Mouse (Mus musculus): ENCODE results near the gene Pla2g7.
"Not testable (repeated sequence)": the region's sequence is repeated elsewhere in the genome, so short reads cannot be mapped to it uniquely, and the experiment has no call there.

Gene Pla2g7

DNA sequence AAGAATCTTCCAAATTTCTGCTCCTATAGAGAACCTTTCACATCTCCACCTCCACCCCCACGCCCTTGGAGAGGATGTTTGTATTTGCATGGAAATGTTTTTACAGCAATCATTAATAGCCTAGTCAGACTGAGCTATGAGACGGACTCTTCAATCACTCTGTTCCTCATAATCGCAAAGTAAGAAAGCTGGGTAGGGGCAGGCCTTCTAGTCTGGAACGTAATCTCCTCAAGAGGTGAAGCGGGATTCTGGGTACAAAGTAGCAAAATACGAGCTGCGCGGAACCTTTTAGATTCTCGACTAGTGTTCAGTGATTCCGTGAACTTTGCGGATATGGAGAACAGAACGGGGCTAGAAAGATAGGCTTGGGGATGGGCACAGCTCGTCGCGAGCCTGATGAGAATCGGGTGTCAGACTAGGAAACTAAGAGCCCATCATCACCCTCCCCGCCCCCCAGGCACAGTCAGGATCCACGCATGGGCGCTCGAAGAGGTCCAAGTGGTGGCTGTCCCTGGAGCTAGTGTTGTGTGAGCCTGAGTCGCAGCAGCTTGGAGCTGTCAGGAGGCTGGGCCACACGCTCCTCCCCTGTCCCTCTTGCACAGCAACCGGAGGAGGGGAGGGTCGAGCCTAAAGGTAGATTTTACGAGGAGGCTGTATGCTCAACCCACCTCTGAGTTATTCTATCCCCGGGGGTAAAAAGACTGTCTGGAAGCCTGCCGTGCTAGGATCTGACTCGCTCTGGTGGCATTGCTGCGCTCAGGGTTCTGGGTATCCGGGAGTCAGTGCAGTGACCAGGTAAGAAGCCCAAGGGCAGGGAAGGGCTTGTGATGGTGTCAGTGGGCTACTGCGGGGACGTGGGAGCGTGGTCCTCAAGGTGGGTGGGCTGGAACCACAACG lies at the start of gene Pla2g7:
Pla2g7 (plus strand) TSS at position 107 of the 897 bp plus-strand sequence.
- DNase-seq (ENCODE audit: low spot score in 2 of 2) = peak in 1 of 2 experiments; percentile 16

DNA sequence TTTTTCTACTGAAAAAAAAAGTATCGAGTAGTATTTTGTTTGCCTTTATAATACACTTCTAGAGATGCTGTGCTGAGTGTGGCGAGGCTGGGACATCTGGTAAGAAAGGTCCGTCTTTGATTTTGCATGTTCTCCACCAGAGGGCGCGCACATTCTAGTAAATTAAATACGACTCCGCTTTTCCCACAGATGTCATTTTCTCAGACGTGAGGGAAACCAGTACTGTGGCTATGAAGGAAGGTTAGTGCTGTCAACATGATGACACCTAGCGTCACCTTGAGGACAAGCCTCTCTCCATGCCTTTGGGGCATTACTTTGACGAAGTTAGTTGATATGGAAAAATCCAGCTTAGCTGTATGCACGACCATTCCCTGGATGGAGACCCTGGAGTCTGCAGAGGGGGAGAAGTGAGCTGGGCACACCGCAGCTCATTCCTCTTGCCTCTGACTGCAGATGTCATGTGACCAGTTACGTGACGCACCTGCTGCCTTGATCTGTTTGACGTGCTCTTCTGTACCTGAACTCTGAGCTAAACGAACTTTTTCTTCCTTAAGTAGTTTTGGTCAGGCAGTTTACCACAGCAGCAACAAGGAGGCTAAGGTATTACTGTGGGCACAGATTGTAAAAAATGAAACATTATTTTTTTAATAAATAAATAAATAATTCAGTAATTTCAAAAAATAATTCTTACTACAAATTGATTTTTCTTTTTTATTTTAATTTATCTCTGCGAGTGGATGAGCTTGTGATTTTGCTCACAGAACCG lies 49.1 kb upstream of the Pla2g7 start:
- peak in 1 of 2 experiments; percentile 39 for DNase-seq (ENCODE audit: low spot score in 2 of 2)

DNA sequence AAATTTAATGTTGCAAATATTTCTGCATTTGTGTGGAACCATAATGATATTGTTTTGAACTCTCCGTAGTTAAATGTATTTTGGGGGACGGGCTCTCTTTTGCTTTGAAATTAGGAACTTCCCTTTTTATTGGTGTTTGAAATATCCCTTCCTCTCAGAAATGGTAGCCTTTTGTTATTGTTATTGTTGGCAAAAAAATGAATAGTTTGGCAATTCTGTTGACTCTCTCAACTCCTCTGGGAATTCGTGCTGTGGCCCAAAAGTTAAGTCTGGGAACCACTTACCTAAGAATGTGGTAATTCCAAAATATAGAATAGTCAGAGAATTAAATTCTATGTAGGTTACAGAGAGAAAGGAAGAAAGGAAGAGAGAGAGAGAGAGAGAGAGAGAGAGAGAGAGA lies 47.7 kb upstream of the Pla2g7 start:
- no peak for DNase-seq (ENCODE audit: low spot score in 2 of 2)

DNA sequence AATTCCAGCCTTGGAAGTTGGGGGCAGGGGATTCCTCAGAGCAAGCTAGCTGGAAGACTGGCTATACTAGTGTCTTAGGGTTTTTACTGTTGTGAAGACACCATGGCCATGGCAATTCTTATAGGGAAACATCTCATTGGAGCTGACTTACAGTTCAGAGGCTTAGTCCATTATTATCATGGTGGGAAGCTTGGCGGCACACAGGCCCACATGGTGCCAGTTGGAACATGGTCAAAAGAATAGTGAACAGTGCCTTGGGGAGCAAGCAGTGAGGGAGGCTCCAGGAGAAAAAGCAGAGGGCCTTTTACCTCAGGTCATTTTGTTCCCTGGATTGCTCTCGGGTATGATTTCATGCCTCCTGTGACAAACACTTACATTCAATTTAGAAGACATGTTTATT lies 37.4 kb upstream of the Pla2g7 start:
- DNase-seq (ENCODE audit: low spot score in 2 of 2) = no peak

DNA sequence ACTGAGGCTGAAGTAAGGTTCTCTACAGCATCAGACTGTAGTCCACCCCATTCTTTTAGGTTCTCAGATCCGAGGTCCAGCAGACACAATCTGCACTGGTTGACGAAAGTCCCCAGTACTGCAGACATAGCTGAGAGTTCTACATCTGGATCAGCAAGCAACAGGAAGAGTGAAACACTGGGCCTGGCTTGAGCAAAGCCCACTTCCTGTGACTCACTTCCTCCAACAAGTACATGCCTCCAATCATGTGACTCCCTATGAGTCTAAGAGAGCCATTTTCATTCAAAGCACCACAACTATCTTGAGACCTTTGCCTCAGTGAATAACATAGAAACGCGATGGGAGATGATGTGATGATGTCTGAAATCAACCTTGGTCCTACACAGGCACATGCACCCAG lies 36.7 kb upstream of the Pla2g7 start:
- DNase-seq (ENCODE audit: low spot score in 2 of 2) = no peak

DNA sequence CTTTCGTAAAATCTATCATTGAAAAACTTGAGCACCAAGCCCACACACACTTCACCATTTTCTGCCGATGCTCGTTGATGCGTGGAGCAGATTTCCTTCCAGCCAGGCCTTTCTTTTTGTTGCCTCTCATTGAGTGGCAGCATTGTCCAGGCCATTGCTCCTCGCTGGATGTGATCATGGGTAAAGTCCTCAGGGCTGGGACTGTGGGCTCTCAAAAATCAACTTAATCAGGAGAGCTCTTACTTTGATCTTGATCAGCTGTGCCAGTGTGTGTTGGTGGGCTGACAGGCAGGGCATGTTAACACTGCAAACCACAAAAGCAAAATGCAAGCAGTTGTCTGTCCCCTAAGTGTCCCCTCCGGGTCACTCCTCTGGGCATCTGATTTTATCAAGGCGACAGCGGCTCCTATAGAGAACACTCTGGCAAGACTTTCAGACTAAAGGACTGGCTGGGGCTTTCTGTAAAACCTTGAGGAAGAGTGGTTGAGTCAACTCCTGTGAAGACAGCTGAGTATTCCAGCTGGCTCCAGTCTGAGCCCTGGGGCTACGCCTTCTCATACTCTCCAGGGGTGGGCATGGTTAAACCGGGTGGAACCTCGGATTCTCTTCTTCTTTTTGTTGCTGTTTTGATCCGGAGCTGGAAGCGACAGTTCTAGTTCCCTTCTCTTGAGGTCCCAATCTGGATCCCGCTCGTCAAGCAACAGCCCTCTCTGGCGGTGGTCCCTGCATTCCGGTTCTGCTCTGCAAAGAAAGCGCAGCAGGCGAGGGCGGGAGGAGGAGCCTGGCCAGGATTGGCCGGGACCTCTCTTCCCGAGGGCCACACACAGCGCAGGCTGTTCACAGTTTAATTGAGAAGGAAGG lies 33.3 kb upstream of the Pla2g7 start:
- no peak for DNase-seq (ENCODE audit: low spot score in 2 of 2)

DNA sequence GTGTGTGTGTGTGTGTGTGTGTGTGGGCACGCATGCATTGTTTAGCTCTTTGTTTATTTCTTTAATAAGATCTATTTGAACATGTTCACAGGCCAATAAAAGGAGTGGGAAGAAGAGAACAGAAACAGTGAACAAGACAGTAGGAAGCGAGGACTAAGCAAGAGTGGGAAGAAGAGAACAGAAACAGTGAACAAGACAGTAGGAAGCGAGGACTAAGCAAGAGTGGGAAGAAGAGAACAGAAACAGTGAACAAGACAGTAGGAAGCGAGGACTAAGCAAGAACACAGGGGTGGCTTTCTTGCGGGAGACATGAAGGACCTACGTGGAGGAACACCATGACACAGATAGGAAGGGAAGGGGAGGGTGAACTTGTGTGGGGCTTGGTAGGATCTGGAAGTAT lies 31.1 kb upstream of the Pla2g7 start:
- not testable (repeated sequence) for DNase-seq (ENCODE audit: low spot score in 2 of 2)

DNA sequence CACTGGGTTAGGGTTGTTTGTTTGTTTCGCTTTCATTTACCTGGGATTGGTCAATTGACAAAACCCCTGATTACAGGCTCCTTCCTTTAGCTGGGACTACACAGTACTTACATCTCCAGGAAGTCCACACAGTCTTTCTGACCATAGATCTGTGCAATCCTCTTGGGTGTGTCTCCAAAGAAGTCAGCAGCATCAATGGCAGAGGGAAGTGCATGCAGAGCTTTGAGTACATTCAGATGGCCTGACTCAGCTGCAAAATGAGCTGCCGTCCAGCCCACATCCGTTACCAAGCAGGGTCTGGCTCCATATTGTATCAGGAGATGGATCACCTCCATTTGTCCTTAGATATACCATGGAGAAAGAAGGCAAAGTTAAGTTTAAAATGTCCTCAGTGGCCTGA lies 29.1 kb upstream of the Pla2g7 start:
- no peak for DNase-seq (ENCODE audit: low spot score in 2 of 2)

DNA sequence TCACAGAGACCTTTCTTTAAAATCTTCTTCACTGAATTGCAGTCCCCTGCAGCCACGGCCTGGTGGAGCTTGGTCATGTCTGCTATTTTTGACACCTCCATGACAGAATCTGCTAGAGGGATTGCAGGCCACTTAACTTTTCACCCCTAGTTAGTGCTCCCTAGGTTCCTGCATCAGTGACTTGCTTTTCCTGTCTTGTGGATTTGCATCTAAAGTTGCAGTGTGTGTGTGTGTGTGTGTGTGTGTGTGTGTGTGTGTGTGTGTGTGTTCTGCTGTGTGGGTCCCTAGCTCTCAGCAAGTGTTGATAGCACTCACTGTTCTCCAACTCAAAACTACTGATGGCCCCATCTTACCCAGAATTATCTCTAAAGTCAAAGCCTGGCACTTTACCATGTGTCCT lies 24.4 kb upstream of the Pla2g7 start, which contains the start of gene Ankrd66:
Ankrd66 (minus strand) TSS at position 101 of the 400 bp plus-strand sequence.
- no peak for DNase-seq (ENCODE audit: low spot score in 2 of 2)

DNA sequence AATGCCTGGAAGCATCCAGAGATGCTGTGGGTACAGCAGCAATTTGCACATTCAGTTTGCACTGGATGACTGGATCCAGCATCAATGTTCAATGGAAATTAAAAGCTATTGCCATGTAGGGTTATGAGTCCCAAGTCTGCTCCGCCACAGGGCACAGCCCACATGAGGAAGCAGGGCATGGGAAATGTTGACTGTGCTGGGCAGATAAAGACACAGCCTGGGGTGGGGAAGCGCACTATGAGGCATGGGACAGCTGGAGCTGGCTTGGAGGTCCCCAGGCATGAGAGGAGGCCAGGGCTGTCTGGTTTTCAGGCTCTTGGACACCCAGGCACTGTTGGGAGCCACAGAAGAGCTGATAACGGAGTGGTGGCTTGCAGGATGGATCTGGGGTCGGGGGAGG lies 23.9 kb upstream of the Pla2g7 start:
- DNase-seq (ENCODE audit: low spot score in 2 of 2) = no peak

DNA sequence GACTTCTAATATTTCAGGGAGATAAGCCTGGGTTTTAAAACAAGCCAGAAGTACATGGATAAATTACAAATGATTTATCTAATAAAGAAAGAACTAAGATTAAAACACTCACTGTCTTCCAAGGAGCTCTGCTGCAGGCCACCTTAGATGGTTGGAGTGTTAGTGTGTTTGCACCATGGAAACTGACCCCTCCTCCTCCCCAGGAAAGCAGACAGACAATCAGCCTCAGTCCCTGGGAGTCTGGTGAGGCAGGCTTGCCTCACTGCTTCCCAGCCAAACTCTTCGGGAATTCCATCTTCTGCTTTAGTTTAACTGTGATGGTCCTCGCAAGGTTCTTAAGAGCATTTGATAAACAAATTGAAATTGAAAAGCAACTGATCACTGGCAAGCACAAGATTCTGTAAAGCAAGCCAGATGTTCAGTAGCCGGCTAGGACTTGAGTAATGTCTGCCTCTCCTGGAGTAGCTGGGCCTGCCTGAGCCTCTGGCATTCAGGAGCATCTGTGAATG lies 16.7 kb upstream of the Pla2g7 start:
- no peak for DNase-seq (ENCODE audit: low spot score in 2 of 2)

DNA sequence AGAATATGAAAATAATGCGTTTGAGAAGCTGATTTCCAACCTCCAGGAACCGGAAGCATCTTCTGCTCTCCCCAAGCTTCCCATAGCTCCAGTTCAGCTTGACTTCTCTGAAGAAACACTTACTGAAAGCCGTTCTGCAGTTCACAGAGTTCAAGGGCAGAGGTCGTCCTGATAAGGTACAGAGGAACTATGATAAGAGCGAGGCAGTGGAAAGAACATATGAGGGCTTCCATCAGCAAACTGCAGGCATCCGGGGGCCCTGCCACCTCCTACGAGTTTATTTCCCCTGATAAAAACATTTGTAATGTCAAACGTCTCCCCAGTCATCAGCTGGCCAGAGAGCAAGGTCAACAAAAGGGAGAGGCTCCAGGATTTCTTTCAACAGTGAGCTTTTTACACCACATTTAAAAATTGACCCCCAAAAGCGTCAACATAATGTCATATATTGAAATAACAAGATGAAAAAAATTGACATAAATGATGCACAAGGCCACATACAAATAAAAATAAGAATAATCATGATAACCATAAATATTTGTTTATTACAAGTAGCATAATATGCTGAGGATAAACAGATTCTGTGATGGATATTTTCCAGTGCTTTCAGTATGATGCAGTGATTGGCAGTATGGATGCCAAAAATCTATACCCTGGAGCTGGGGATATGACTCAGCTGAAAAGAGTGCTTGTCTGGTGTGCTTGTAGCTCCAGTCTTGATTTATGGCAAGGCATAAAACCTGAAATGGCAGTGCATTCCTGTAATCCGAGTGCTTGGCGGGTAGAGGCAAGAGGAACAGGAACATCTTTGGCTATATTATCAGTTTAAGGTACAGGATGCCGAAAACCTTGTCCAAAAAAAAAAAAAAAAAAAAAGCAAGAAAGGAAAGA lies 13.1 kb upstream of the Pla2g7 start:
- no peak for DNase-seq (ENCODE audit: low spot score in 2 of 2)

DNA sequence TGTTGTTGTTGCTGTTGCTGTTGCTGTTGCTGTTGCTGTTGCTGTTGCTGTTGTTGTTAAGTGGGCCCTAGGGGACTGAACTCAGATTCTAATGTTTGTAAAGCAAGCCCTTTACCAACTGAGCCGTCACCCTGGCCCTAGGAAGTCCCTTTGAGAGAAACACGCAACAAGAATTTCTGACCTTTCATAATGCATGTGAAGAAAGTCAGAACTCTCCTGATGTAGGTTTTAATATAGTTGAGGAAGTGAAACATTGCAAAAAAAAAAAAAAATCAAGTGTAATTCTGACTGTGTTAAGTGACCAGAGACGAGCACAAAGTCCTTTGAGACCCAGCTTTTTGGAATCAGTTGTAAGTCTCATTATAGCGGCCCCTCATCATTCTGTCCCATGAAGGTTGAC lies 10.8 kb upstream of the Pla2g7 start:
- DNase-seq (ENCODE audit: low spot score in 2 of 2) = no peak

DNA sequence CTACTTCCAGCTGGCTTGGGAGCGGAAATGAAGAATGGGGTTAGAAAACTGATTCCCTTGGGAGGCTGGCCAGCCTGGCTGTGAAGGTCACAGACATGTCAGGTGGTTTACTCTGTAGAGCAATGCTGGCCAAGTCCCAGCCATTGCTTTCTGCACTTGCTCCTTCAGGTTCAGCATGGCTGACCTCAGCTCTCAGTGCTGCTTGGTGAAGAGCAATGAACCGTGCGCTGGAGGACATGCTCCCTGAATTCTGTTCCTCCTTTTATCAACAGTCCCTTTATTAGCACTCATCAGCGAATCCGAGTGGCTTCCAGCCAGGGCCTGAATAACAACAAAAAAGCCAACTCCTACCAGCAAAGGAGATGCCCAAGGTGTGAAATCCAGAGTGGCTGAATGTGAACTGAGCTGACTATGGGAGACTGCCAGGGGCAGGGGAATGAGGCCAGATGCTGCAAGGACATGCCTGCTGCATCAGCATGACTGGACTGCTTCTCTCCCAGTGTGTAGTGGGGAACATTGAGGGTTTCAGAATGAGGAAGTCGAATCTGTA lies 10.3 kb upstream of the Pla2g7 start:
- no peak for DNase-seq (ENCODE audit: low spot score in 2 of 2)

DNA sequence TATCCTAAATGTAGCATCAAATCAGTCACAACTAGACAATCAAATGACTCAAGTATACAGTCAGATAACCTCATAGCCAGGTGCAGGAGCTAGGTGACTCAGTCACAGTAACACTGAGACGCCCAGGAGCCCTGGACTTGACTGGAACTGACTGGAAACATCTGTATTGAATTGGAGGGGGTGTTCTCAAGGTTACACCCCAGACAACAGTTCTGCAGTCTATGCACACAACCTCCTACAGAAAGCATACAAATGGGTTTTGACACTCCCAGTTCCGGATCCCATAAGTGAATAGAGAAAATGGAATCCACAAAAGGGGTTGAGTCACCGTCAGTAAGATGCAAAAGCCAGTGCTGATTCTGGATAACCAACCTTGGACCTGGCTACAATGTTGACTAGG lies 9.2 kb upstream of the Pla2g7 start:
- DNase-seq (ENCODE audit: low spot score in 2 of 2) = no peak

DNA sequence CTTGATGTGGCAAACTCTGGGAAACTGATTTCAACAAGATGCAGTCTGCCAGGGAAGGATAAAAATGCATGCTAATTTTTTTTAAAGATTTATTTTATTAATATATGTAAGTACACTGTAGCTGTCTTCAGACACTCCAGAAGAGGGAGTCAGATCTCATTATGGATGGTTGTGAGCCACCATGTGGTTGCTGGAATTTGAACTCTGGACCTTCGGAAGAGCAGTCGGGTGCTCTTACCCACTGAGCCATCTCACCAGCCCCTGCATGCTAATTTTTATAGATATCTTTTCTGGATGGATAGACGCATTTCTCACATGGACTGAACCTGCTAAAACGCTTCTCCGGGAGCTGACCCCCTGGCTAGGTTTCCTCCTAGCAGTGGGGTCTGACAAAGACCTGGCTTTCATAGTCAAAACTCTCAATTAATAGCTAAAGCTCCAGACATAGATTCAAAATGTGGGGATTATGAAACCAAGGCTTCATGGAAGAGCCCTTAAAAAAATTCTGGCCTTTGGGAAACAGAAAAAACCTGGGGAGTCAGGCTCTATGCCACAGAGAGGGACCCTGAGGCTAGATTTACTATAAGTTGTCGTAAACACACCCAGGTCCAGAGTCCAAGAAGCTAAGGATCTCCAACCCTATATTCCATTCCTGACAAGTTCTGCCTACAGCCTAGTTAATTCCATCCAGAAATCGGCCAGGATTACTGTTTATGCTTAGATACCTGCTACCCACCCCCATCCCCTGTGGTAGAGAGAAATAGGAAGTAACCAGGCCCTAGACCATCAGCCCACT lies 4.5 kb upstream of the Pla2g7 start:
- no peak for DNase-seq (ENCODE audit: low spot score in 2 of 2)

DNA sequence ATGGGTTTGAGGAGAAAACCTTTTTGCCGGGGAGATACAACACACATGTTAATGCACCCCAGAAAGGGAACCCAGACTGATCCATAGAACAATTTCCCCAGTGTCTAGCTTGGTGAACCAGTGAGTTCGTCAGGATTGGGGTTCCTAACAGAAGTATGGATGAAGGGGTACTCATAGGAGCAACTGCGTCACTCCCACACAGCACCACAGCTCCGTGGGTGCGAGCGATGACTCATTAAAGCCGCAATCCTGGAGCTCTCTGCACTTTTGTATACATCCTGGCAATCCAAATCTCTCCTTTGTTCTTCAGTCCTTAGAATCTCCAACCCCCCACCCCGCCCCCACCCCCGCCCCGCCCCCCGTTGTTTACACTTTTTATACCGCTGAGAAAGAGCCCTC lies 306 bp upstream of the Pla2g7 start:
- DNase-seq (ENCODE audit: low spot score in 2 of 2) = no peak

DNA sequence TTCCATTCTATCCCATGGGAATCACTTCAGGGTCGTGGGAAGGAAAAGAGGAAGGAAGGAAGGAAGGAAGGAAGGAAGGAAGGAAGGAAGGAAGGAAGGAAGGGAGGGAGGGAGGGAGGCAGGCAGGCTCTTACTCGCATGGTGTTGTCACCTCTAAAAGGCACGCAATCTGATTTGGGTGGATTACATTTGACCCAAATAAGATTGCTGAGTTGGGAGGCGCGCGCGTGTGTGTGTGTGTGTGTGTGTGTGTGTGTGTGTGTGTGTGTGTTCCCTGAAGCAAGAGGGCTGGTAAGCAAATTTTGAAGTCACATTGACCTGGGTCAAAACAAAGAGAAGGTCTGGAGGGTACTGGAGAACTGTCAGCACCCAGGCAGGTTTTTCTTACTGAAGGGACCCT lies 1.4 kb downstream of the Pla2g7 start:
- no peak for DNase-seq (ENCODE audit: low spot score in 2 of 2)

DNA sequence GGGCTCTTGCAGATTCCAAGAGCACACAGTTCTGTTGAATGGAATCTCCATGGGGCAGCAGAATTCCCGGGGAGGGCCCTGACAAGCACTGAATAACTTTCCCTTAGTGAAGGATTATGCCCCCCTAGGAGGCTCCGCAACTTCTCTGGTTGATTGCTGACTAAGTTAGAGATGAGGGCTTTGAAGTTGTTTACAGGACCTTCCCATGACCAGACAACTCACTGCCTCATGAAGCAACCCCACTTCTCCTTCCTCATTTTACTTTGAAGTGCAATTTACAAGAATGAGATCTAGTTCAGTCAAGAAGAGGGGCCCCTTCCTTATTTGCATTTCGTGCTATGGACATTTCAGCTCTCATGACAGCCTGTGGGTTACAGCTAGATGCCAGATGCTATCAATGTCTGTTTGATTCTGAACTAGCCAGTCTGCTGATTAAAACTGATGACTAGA lies 5.8 kb downstream of the Pla2g7 start:
- DNase-seq (ENCODE audit: low spot score in 2 of 2) = no peak

DNA sequence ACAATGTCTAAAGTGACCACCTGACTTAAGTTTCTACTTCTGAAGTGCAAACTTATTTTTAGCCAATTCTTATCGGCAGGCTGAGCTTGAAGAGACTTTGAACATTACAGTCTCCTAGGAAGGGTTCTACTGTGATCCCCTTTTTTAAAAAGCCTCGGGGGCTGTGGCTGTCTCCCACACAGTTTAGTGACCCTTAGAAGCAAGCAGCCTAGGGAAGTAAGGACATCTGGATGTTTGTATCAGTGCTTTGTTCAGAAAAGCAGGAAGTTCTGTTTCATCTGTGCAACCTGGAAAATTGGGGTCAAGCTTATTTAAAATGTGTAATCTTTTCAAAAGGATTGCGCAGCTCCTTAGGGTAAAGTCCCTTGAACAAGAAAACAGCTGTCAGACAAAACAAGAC lies 12.6 kb downstream of the Pla2g7 start:
- DNase-seq (ENCODE audit: low spot score in 2 of 2) = no peak

All from spleen, postnatal 14 days (tissue).